Mouse (Mus musculus) stomach, embryonic 14.5 days (tissue): ENCODE data around the gene Kcnq5. TPM values are rescaled to one million over a fixed set of nuclear protein-coding genes. Genes with fewer than 3 reads are reported as not detected.

Experiments
- ATAC-seq: fragments of 200-750 bp; cut with Nextera tagmentation; 2 replicates; pipeline ENCODE4 v1.8.0; 2017; ENCODE audit warnings: low read depth, moderate TSS enrichment; ENCODE audit not compliant: insufficient number of reproducible peaks, insufficient read depth, low FRiP score
- H3K27ac ChIP-seq: fragments of 300-500 bp; sonication (generic); 2 replicates; pipeline ENCODE4 v1.5.1; 2014; ENCODE audit warnings: mild to moderate bottlenecking, low read length, moderate library complexity, mixed read lengths
- H3K27me3 ChIP-seq: fragments of 300-500 bp; sonication (generic); 2 replicates; pipeline ENCODE4 v1.6.1; 2014; ENCODE audit warnings: low read length, control low read depth, mixed read lengths; ENCODE audit not compliant: control insufficient read depth, insufficient read depth
- H3K36me3 ChIP-seq: fragments of 300-500 bp; sonication (generic); 2 replicates; pipeline ENCODE4 v1.6.1; 2014; ENCODE audit warnings: mild to moderate bottlenecking, control low read depth, low read length, moderate library complexity, mixed read lengths; ENCODE audit not compliant: control insufficient read depth, insufficient read depth
- H3K4me1 ChIP-seq: fragments of 300-500 bp; sonication (generic); 2 replicates; pipeline ENCODE4 v1.6.1; 2014; ENCODE audit warnings: low read length, control low read depth, mixed read lengths; ENCODE audit not compliant: control insufficient read depth, insufficient read depth
- H3K4me2 ChIP-seq: fragments of 300-500 bp; sonication (generic); replicated peaks from 2 replicates; pipeline ENCODE4 v1.6.1; 2014; ENCODE audit warnings: low read depth, low read length, control low read depth
- H3K4me3 ChIP-seq: fragments of 300-500 bp; sonication (generic); 2 replicates; pipeline ENCODE4 v1.5.1; 2014; ENCODE audit warnings: low read depth, low read length, control low read depth
- H3K9ac ChIP-seq: fragments of 300-500 bp; sonication (generic); replicated peaks from 2 replicates; pipeline ENCODE4 v1.6.1; 2014; ENCODE audit warnings: low read depth, mild to moderate bottlenecking, control low read depth, low read length, moderate library complexity, mixed read lengths
- H3K9me3 ChIP-seq: fragments of 300-500 bp; sonication (generic); 2 replicates; pipeline ENCODE4 v1.6.1; 2016; ENCODE audit warnings: low read depth, low read length, control low read depth; ENCODE audit not compliant: control insufficient read depth
- WGBS: fragments of 180-500 bp; shearing (Covaris S2); extraction: QIAGEN DNeasy Blood & Tissue Kit; methylation state at CpG from one replicate; pipeline ENCODE4 v1.1.7; 2014; 5-methylcytosine and 5-hydroxymethylcytosine counted together
- polyA plus RNA-seq: library from polyadenylated mRNA; unstranded; fragments of >200 nt; fragmentation: Nextera tagmentation; extraction: Ambion mirVana; gene quantifications from 2 replicates; pipeline ENCODE4 v1.2.1, GENCODE M21; 2014

Kcnq5 gene
- polyA plus RNA-seq, 1 experiment from 2014 or later: 3.0 TPM

- Histone ChIP-seq H3K9ac (no peak overlapping the region), H3K4me3 (no peak overlapping the region), H3K4me1 (no peaks in the 10 kb centered on the region), H3K36me3 (no peaks in the 10 kb centered on the region), H3K27me3 (no peaks in the 10 kb centered on the region), H3K27ac (no peak overlapping the region), H3K4me2 (no peak overlapping the region), H3K9me3 (no peaks in the 10 kb centered on the region)
- no peak for ATAC-seq
- WGBS: 42% methylated on average over 4 of the region's 4 CpGs
These were observed 310.9 kb downstream of the Kcnq5 start for GRCm38 (mm10) chr1:21650820-21651219.

- Histone ChIP-seq H3K4me1 (no peaks in the 10 kb centered on the region), H3K27me3 (no peaks in the 10 kb centered on the region), H3K4me2 (no peak overlapping the region), H3K9ac (no peak overlapping the region), H3K36me3 (no peaks in the 10 kb centered on the region), H3K27ac (no peak overlapping the region), H3K9me3 (no peaks in the 10 kb centered on the region), H3K4me3 (no peak overlapping the region)
- no peak for ATAC-seq
- WGBS: 55% methylated on average over 2 of the region's 2 CpGs
These were observed 326.3 kb downstream of the Kcnq5 start for GRCm38 (mm10) chr1:21635406-21635805.

GRCm38 (mm10) chr1:21634013-21634412 is 327.7 kb downstream of the Kcnq5 start:
- H3K36me3 ChIP-seq: no peaks in the 10 kb centered on the region
- no peaks in the 10 kb centered on the region for H3K4me1 ChIP-seq
- H3K27ac ChIP-seq: no peak overlapping the region
- H3K9ac ChIP-seq: no peak overlapping the region
- no peak overlapping the region for H3K4me2 ChIP-seq
- no peaks in the 10 kb centered on the region for H3K9me3 ChIP-seq
- H3K27me3 ChIP-seq: no peaks in the 10 kb centered on the region
- 34% methylated on average over 1 of the region's 1 CpGs for WGBS
- no peak overlapping the region for H3K4me3 ChIP-seq
- ATAC-seq: no peak

- H3K9ac ChIP-seq: no peak overlapping the region
- no peaks in the 10 kb centered on the region for H3K36me3 ChIP-seq
- no peaks in the 10 kb centered on the region for H3K4me1 ChIP-seq
- H3K4me3 ChIP-seq: no peak overlapping the region
- ATAC-seq: no peak
- H3K27me3 ChIP-seq: no peaks in the 10 kb centered on the region
- no peak overlapping the region for H3K4me2 ChIP-seq
- 91% methylated on average over 2 of the region's 2 CpGs for WGBS
- H3K27ac ChIP-seq: no peak overlapping the region
- H3K9me3 ChIP-seq: no peaks in the 10 kb centered on the region
These were observed 339.3 kb downstream of the Kcnq5 start for GRCm38 (mm10) chr1:21622455-21622854.

- H3K36me3 ChIP-seq: no peaks in the 10 kb centered on the region
- H3K4me3 ChIP-seq: no peak overlapping the region
- no peaks in the 10 kb centered on the region for H3K4me1 ChIP-seq
- H3K27ac ChIP-seq: no peak overlapping the region
- no peaks in the 10 kb centered on the region for H3K27me3 ChIP-seq
- no peaks in the 10 kb centered on the region for H3K9me3 ChIP-seq
- no peak overlapping the region for H3K9ac ChIP-seq
- 88% methylated on average over 1 of the region's 1 CpGs for WGBS
- ATAC-seq: no peak
- no peak overlapping the region for H3K4me2 ChIP-seq
These were observed 339.7 kb downstream of the Kcnq5 start for GRCm38 (mm10) chr1:21622039-21622438.

GRCm38 (mm10) chr1:21618712-21619111 is 343.0 kb downstream of the Kcnq5 start:
- Histone ChIP-seq H3K36me3 (no peaks in the 10 kb centered on the region), H3K27ac (no peak overlapping the region), H3K9ac (no peak overlapping the region), H3K4me1 (no peaks in the 10 kb centered on the region), H3K4me3 (no peak overlapping the region), H3K27me3 (no peaks in the 10 kb centered on the region), H3K9me3 (no peaks in the 10 kb centered on the region), H3K4me2 (no peak overlapping the region)
- 90% methylated on average over 3 of the region's 3 CpGs for whole genome bisulfite sequencing
- no peak for ATAC-seq

- Histone ChIP-seq H3K4me3 (no peak overlapping the region), H3K27ac (no peak overlapping the region), H3K27me3 (no peaks in the 10 kb centered on the region), H3K4me2 (no peak overlapping the region), H3K4me1 (no peaks in the 10 kb centered on the region), H3K36me3 (no peaks in the 10 kb centered on the region), H3K9me3 (no peaks in the 10 kb centered on the region), H3K9ac (no peak overlapping the region)
- 71% methylated on average over 4 of the region's 4 CpGs for WGBS
- no peak for ATAC-seq
These were observed 345.1 kb downstream of the Kcnq5 start for GRCm38 (mm10) chr1:21616666-21617065.

- Histone ChIP-seq H3K4me1 (no peaks in the 10 kb centered on the region), H3K27ac (no peak overlapping the region), H3K27me3 (no peaks in the 10 kb centered on the region), H3K4me2 (no peak overlapping the region), H3K36me3 (no peaks in the 10 kb centered on the region), H3K9me3 (no peaks in the 10 kb centered on the region), H3K9ac (no peak overlapping the region), H3K4me3 (no peak overlapping the region)
- WGBS: 18% methylated on average over 2 of the region's 2 CpGs
- ATAC-seq: no peak
These were observed 347.8 kb downstream of the Kcnq5 start for GRCm38 (mm10) chr1:21613933-21614332.

GRCm38 (mm10) chr1:21604003-21604402 is 357.7 kb downstream of the Kcnq5 start:
- 64% methylated on average over 4 of the region's 4 CpGs for WGBS
- H3K36me3 ChIP-seq: no peaks in the 10 kb centered on the region
- no peaks in the 10 kb centered on the region for H3K9me3 ChIP-seq
- H3K4me3 ChIP-seq: no peak overlapping the region
- no peak overlapping the region for H3K4me2 ChIP-seq
- H3K27me3 ChIP-seq: no peaks in the 10 kb centered on the region
- no peaks in the 10 kb centered on the region for H3K4me1 ChIP-seq
- H3K9ac ChIP-seq: no peak overlapping the region
- no peak for ATAC-seq
- H3K27ac ChIP-seq: no peak overlapping the region
